Mouse (Mus musculus) embryo, embryonic 11.5 days (tissue): ENCODE results near the gene Mob3a.

Experiments
- DNase-seq: peaks from one replicate; pipeline ENCODE4 v3.0.0-alpha.2; 2012; ENCODE audit warnings: low read depth, low spot score

Gene Mob3a

DNA sequence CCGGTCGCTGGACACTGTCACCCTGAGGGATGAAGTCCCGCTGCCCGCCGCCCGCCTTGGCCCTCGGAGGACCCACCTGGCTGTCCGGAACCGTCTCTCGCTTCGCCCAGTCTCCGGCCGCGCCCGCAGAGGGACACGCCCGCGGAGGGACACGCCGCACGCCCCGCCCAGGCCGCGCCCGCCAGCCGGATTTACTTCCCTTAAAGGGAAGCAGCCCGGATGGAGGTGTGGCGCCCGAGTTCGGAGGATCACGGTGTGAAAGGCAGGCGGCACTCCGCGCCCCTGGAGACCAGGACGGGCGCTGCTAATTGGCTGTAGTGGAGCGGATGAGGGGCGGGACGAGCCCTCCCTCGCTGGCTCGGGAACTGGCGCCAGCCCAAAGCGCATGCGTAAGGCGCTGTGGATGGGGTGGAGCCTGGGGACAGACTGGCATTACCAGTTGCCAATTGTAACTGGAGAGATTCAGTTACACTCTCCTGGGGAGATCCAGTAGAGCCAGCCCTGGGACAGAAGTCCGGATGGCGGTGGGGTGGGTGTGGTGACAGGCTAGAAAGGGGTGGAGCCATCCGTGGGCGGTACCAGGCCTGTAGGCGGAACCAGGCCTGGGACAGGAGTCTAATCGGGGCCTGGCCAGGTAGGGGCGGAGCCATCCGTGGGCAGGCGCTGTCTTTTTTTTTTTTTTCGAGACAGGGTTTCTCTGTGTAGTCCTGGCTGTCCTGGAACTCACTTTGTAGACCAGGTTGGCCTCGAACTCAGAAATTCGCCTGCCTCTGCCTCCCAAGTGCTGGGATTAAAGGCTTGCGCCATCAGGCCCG, at the start of gene Mob3a, which contains the start of gene Izumo4:
Mob3a (minus strand) TSS at position 257 of the 815 bp plus-strand sequence.
Izumo4 (plus strand) TSS at position 464 of the 815 bp plus-strand sequence.
- DNase-seq, result peak; percentile 99

DNA sequence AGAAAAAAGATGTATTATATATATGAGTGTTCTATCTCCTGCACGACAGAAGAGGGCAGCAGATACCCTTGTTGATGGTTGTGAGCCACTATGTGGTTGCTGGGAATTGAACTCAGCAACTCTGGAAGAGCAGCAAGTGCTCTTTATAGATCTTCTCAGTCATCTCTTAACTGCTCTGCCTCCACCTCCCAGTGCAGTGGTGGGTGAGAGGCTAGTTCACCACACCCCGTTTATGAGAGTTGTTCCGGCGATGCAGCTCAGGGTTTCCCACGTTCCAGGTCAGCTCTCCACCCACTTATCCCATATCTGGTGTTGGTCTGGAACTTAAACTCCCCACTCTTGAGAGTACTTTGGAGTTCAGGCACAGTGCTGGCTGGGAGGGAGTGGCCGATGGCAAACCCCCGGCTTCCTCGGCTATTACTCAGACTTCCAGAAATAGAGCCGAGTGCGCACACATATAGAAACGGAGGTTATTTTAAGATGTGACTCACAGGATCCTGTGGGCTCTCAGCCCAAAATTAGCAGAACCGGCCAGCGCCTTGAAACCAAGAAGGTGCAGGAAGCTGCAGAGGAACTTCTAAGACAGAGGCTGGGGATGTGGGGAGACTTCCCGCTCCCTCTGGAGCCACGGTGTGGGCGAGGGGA, 49.5 kb upstream of the Mob3a start:
- DNase-seq, result no peak

DNA sequence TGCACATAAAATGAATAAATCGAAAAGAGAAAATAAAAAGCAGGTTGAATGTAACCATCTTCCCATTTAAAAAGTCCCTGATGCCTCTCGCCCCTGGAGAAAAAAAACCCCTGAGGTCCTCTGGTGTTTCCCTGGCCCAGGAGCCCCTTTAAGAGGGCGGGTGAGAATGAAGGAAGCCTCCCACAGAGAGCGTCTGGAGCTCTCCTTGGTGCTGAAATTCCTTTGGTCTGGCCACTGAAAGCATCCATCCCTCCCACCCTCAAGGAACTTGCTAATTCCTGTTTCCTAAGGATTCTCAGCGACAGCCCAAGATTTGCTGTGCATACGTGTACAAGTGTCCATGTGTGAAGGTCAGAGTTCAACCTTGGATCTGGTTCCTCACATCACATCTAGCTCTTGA, 46.8 kb upstream of the Mob3a start:
- DNase-seq, result peak; percentile 63

DNA sequence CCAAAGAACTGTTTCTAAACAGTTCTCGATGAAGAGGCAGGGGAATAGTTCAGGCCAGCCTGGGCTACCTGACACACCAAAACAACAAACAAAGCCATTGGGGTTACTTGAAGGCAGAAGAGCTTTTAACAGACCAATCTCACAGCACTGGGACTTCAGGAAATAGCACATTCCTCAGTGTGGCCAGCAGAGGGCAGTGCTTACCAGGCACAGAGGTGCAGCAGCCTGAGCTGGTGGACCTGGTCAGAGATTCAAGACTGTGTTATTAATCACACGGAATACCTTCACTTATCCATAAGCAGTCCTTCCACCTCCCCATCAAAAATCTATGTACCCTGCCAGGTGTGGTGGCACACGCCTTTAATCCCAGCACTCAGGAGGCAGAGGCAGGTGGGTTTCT, 45.6 kb upstream of the Mob3a start:
- DNase-seq, result no peak

DNA sequence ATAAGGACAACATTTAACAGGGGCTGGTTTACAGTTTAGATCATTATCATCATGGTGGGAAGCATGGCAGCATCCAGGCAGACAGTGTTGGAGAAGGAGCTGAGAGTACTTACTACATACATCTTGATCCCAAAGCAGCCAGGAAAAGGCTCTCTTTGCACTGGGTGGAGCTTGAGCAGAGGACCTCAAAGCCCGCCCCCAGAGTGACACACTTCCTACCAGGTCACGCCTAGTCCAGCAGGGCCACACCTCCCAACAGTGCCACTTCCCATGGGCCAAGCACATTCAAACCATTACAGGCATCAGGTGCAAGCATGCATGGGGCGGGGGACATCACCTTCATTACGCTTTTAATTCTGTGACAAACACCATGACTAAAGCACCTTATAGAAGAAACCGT, 42.5 kb upstream of the Mob3a start:
- DNase-seq, result no peak

DNA sequence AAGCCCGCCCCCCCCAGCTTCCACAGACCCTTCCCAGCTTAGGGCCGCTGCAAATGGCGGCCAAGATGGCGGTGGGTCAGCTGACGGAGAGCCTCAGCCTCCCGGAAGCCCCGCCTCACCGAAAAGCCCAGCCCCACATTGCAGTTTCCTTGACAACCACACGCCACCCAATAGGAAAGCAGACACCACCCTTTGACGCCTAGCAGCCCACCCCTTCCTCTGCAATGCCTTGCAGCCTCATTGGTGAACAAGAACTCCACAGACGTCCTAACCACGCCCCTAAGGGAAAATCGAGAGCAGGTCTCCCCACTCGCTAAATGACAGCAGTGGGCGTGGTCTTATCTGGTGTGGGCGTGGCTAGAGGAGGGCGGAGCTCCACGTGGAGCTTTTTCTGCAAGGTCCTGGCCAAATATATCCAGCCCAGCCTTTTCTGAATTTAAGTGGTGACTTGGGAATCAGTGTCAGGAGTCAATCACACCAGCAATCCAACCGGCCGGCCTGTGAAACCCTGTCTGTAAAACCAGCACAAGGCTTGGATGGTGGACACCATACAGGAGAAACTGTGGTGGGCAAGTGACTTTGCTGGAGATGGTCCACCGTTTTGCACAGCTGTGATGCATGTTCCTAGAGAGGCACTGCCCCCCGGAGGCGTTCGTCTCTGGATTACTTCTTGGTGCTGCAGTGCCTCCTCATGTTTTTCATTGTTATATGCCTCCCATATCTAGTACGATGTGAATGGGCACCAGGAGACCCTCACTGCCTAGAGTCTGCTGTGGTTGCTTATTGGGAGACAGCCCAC, 40.6 kb upstream of the Mob3a start, which contains the start of gene Ap3d1:
Ap3d1 (minus strand) TSS at position 85 of the 799 bp plus-strand sequence.
- peak; percentile 99 for DNase-seq

DNA sequence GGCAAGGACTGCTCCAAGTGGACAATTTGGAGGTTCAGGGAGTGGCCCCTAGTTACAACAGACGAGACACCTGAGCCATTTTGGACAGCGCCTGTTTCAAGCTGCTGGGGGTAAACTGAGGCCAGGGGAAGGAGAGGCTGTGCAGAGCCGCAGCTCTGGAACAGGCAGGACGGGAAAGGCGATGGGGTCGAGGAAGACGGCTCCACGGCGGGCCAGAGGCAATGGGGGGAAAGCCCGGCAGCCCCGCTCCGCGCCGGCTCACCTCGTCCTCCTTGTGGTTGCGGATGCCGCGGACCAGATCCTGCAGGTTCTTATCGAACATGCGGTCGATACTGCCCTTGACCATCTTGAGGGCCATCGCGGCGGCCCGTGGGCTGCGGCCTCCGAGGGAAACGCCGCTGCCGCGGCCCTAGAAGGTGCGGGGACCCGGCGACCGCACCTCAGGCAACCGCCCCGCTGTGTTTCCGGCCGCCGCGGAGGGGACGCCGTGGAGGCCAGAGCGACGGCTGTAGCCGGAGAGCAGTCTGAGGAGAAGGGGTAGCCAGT, 39.9 kb upstream of the Mob3a start:
- no peak for DNase-seq

DNA sequence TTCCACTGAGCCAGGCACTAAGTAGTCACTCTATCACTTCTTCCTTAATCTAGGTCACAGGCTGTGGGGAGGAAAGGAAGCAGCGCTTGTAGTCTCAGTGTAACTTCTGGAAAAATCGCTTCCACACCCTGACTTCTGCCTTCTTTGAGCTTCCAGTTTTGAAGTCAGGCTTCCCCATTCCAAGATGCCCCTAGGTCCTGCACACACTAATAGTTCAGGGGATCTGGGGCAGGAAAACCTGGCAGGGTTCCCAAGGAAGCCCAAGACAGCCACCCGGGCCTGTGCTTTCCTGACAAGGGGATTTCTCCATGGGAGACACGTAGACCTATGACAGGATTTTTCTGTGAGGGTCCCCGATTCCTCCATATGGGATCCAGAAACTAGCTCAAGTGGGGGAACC, 39.4 kb upstream of the Mob3a start:
- DNase-seq, result no peak

DNA sequence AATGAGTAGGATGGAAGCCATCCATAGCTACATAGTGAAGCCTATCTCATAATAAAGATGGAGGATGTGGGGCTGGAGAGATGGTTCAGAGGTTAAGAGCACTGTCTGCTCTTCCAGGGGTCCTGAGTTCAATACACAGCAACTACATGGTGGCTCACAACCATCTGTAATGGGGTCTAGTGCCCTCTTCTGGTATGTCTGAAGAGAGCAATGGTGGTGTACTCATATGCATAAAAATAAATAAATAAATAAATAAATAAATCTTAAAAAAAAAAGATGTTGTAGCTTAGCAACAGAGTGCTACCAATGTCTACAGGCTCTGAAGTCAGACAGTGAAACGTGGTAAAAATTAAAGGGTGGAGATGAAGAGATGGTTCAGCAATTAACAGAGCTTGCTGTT, 36.9 kb upstream of the Mob3a start:
- no peak for DNase-seq

DNA sequence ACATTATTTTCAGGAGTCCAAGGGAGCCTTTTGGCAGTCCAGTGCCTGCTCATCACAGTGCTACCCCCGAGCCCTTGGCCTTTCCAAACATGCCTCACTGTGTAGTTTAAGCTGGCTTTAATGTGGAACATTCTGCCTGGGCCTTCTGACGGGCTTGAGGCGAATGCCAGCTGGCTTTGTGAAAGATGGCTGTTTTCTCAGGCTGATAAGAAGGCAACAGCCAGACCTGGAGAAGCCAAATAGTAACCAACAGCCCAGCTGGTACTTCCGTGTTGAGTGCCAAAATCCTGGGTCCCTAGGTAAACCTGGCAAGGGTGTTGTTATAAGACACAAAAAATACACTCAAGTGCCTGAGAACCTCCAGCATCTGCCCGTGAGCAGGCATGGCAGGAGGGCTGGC, 35.0 kb upstream of the Mob3a start:
- no peak for DNase-seq

DNA sequence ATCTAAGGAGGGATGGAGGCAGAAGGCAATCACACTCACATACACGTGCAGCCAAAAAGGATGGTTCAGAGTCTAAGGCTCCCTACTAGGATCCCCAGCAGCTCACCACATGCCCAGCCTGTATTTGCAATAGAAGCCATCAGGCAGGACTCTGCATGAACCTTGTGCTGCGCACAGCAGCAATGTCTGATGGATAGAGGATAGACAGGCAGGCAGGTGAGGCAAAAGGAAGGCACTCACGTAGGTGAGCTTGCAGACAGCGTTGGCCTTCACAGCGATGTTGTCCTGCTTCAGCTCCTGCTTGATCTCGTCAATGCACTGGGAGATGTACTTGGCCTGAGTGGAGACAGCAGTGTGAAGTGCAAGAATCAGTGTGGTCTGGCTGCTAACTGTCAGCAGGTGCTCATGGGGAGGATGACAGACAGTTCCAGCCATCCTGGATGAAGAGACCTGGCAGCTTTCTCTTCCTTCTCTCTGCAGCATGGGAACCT, 30.9 kb upstream of the Mob3a start:
- DNase-seq, result no peak

DNA sequence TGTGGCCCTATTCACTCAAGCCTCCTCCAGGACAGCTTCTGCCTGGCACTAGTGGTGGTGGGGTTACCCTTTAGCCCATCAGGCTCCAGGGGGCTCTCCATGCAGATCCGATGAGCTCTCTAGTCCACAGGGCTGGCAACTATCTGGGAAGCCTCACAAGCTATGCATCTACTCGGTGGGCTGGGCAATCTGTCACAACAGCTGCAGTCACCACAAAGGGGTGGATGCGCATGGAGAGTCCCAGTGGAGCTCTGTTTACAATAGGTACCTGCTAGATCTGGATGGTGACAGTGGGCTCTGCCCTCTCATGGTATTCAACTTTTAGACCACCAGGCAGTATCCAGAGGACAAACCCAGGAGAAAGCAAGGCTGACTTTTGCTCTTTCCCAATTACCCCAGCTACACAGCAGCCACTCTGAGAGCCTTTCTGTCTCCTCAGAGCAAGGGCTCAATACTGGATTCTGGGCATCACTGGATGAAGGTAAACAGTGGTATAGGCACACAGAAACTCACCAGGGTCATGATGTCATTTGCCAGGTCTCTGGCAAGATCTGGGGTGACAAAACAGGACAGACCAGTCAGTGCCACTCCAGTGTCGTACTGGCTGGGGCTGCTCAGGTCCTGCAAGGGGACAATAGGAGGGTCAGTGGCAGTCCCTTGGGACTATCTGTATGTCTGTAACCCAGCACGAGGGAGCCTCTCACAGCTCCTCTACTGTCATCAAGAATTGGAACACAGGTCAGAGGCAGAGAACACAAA, 25.8 kb upstream of the Mob3a start:
- no peak for DNase-seq

DNA sequence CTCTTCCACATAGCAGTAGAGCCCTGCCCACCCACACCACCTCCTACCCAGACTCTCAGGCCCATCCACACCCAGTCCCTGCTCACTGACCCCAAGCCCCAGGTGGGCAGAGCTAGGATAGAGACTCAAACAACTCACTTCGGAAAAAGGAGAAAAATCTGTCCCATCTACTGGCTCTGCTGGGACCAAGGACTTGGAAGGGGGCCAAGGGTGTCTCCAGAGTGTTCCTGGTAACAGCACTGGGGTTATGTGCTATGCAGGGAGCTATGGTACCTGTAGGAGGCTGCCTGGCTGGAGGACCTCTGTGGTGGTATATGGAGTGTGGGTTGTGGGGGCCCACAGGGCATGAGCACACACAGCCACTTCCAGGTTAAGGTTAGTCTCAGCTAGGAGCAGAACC, 15.5 kb upstream of the Mob3a start:
- DNase-seq, result no peak

DNA sequence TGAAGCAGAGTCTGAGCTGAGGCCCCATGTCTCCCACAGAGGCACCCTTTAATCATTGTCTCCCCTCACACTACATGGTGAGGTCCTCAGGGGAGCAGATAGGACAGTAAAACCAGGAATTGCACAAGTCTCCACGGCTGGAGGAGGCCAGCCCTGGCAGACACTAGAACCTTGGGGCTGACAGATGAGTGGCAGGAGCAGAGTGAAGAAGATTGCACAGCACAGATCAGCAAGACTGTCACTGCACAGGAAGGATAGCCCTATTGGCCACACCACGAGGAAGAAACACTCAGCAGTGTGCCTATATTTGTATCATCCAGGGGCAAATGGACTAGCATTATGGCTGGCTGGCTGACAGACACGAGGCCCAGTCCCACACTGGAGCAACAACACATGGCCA, 9.1 kb upstream of the Mob3a start:
- DNase-seq, result no peak

DNA sequence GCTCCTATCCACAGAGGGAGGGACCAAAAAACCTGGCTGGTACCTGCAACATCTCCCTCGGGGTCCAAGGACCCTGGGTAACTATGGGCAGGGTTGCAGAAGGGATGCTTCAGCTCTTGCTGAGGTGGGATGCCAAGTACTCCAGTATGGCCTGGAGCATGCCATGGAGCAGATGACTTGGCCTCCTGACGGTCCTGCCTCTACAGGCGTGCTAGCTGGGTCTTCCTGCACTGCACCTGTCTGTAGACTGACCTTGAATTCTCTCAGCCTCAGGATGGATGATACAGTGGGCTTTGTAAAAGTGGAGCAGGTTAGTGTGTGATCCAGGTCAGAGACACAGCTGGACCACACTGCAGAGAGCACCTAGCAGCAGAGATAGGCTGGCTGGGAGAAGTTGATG, 3.7 kb upstream of the Mob3a start:
- DNase-seq, result no peak

DNA sequence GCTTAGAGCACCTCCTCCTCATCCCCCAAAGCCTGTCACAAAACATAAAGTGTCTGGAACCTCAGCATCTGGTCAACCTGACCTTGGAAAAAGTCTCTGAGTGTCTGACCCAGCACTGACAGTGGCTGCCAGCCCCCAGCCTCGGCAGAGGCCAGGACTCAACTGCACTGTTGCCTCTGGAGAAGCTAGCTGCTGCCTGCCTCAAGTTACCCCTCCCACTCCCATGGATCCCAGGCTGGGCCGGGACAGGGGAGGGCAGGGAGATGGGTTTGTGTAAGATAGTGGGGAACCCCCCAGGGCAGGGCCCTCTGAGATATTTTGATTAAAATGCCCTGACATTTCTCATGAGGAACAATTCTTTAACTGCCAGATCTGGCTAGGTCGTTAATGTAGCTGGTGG, 3.3 kb upstream of the Mob3a start:
- no peak for DNase-seq

DNA sequence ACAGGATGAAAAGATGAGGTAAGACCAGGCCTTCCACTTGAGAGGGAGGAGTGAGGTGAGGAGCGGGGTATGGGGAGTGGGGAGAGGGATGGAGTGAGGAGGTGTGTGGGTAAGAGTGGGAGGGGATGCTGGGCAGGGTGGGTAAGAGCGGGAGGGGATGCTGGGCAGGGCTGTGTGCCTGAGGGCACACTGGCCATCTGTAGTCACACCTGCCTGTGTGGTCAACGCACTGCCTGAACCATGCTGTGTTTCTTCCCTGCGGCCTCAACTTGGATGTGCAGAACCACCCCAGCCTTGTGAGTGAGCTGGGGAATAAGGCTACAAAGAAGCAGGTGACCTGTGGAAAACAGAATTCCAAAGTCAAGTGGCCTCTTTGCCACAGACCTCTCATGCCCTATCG, 2.6 kb upstream of the Mob3a start:
- DNase-seq, result no peak

DNA sequence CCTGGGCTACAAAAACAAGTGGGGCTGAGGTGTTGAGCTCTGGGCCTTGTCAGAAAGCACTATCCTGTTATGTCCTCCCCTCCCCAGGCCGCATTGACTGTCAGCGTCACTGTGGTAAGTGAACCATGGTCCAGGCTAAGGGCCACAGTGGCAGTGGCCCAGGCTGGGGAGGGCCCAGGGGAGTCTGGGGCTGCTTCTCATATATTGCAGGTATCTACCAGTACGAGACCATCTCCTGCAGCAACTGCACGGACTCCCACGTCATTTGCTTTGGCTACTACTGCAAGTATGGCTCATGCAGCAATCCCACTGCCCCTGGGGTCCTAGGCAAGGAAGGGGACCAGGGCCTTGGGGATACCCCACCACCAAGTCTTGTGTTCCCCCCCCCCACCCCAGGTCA, 1.9 kb upstream of the Mob3a start:
- no peak for DNase-seq

DNA sequence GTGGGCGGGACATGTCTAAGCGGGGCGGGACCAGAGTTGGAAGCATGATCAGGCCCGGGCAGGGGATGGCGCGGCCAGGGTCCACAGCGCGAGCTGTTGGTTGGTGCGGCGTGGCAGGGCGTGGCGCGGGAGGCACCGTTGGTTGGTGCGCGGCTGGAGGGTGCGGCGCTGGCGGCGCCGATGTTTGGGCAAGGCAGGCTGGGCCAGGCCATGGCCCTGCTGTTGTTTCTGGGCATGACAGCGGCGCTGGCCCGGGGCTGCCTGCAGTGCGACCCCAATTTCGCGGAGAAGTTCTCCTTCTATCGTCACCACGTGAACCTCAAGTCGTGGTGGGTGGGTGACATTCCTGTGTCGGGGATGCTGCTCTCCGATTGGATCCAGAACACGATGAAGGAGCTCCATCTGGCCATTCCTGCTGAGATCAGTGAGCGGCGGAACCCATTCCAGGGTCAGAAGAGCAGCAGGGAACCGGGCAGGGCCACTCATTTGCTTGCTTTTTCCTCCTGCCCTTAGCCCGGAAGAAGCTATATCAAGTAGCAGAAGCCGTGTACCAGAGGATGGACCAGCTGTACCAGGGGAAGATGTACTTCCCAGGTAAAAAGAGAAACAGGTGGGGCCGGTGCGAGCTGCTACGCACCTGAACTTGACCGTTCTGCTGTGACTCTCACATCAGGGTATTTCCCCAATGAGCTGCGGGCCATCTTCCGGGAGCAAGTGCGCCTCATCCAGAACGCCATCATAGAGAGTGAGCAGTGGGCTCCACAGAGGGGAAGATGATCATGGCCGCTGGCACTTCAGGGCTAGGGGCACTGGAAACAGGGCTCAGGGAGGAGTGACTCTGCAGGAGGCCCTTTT, 986 bp upstream of the Mob3a start:
- DNase-seq, result peak; percentile 87

DNA sequence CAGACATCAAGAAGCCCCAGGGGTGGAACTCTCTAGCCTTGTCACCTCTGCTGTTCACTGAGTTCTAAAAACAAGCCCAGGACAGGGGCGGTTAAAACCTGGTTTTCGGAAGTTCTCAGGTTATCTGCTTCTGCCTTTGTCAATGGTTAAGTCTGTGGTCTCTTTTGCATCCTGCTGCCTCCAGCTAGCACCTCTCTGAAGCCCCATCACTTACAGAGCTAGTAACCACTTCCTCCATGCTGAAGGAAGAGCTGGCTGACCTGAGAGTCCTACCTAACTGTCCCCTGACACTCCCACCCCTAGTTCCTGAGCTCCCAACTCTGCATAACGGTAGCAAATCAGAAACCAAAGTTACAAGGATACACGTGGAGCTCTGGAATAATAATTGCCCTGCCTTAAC, 1.0 kb downstream of the Mob3a start:
- DNase-seq, result no peak
